Mouse (Mus musculus) fat pad, adult 2 months (tissue): Measurements from ENCODE around the gene Nlgn3.
"Not testable (repeated sequence)": the region's sequence is repeated elsewhere in the genome, so short reads cannot be mapped to it uniquely, and the experiment has no call there.

Source experiments
- DNase-seq: peaks from one replicate; pipeline ENCODE4 v3.0.0-alpha.2; 2011; ENCODE audit warnings: low read depth, low spot score; ENCODE audit errors: extremely low read depth

The Nlgn3 gene

DNA sequence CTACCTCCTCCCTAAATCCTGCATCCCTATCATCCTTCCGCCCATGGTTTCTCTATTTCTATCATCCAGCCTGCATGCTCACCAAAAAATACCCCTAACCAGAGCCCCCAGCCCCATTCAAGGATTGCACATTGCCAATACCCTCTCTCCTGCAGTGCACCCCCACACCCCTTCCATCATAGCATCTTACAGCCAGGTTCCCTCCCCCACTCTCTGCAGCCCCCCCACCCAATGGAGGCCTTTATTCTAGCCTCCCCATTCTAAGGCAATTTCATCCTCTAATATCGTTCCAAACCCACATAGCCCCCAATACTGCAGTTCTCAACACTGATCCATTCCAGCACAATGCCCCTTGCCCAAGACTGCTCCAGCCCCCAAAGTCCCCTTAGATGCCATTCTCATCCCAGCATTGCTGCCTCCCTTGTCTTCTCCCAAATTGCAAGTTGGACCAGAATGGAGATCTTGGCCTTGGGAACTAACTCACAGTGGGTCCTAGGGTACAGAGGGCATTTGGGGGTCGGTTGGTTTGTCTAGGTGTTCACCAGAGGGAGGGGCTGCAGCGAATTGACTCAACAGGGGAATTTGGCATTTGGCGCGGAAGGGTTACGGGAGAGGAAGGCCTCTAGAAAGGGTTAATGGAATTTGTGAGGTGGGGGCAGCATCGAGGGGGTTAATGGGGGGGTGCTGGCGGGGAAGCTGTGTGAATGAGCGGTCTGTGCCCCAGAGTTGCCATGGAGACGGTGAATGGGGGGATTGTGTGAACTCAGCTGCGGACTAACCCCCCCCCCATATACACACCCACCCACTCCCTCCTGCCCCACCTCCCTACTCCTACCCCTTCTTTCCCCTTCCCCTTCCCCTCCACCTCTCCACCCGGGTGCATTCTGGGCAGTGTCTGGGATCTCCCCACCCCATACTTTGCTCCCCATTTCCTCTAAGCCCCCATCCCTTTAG lies 782 bp downstream of the Nlgn3 start:
- no peak for DNase-seq

DNA sequence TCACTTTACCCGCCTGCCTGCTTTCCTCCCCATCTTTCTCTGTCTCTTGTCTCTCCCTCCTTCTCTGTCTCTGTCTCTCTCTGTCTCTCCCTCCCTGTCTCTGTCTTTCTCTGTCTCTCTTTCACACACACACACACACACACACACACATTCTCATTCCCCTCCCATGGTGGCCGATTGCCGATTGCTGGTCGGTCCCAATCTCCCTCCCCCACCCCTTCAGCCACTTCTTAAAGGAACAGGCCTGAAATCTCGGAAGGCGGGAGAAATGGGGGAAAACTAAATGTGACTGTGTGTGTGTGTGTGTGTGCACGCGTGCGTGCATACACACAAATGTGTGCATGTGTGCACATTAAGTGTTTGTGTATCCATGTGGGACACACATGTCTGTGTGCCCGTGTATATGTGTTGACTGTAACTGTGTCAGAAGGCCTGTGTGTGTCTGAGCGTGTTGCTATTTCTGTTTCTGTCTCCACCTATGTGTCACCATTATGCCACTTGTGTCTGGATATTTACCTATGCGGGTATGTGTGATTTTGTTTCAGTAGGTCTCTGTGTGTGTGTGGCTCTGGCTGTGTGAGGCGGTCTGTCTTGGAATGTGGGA lies 1.6 kb downstream of the Nlgn3 start:
- DNase-seq = no peak

DNA sequence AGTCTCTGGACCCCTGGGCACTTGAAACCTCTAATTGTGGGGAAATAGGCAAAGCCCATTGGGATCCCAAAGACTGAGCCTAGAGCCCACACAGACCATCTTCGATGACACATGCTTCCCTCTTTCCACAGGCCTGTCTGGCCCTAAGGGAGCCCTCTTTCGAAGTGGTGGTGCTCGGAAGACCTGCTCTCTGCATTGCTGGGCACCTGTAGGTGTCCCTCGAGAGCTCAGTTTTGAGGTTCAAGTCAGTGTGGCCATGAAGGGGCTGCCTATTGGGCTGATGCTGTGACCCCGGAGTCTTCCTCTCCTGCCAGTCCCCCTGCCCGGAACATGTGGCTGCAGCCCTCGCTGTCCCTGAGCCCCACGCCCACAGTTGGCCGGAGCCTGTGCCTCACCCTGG lies 2.7 kb downstream of the Nlgn3 start:
- no peak for DNase-seq

GRCm38 (mm10) chrX:101304646-101305045 lies 5.7 kb downstream of the Nlgn3 start:
- no peak for DNase-seq

GRCm38 (mm10) chrX:101309299-101309698 lies 10.3 kb downstream of the Nlgn3 start:
- no peak for DNase-seq

DNA sequence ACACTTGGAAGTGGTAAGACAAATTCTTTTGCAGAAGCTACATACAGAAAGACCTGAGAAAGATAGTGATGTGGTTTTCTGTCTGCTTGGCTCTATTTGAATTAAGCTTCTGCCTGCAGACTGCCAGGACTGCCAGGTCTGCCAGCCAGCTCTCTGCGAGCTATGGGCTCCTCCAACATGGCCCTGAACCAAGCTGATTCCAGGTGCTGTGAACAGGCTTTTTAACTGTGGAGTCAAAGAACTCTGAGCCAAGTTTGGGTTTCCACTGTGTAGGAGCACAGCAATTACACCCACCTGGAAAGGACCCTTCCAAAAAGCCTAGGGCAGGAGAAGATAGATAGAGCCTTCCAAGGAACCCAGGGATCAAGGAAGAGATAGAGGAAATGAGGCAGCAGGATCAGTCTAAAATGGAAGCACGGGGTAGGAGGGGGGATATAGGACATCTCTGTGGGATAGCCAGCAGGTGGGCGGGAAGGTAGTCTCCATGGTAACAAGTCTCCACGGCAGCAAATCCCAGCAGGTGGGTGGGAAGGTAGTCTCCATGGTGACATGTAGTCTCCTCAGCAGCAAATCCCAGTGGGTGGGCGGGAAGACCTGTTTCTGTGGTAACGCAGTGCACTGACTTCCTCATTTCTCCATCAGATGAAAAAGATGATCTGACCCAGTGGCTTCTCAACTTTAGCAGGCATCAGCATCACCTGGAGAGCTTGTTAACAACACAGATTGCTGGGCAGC lies 14.8 kb downstream of the Nlgn3 start:
- DNase-seq = no peak

DNA sequence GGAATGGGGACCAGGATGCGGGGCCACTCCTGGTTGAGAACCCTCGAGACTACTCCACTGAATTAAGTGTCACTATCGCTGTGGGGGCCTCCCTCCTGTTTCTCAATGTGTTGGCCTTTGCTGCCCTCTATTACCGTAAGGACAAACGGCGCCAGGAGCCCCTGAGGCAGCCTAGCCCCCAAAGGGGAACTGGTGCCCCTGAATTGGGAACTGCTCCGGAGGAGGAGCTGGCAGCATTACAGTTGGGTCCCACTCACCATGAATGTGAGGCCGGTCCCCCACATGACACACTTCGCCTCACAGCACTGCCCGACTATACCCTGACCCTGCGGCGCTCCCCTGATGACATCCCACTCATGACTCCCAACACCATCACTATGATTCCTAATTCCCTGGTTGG lies 20.8 kb downstream of the Nlgn3 start:
- DNase-seq = no peak

DNA sequence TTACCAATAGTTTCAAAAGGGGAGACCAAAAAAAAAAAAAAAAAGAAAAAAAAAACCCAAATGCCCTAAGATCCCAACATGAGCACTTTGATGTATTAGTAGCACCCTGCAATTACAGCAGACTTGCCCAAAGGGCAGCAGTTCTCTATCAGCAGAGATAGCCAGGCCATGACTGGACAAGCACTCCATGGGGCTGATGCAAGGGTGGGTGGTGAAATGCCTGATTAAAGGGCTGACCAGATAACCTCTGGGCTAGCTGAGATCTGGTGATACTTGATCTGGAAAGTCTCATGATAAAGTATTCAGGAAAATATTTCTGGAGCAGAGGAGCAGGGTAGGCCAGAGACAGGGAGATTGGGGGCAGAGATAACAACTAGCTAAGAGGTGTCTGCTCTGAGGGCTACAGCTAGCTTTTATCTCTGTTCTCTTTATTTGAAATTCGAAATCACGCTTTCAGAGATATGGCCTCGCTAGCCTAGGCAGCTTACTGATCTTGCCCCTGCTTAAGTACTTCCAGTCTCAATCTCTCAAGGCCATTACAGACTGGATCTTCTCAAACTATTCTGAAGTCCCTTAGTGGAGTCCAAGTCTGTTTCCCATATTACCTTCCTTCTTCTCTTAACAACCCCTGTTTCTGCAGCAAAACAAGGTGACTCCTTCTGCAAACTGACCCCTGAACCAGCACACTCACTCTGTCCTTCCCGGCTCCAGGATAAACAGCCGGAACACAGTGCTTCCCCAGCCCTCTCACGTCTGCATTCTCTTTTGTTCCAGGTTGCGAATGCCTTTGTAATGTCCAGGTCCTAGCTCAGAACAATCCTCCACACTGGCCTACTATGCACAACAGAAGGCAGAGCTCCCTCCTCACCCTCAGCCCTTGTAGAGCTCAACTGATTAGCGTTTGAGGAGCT lies 27.3 kb downstream of the Nlgn3 start:
- DNase-seq = no peak

DNA sequence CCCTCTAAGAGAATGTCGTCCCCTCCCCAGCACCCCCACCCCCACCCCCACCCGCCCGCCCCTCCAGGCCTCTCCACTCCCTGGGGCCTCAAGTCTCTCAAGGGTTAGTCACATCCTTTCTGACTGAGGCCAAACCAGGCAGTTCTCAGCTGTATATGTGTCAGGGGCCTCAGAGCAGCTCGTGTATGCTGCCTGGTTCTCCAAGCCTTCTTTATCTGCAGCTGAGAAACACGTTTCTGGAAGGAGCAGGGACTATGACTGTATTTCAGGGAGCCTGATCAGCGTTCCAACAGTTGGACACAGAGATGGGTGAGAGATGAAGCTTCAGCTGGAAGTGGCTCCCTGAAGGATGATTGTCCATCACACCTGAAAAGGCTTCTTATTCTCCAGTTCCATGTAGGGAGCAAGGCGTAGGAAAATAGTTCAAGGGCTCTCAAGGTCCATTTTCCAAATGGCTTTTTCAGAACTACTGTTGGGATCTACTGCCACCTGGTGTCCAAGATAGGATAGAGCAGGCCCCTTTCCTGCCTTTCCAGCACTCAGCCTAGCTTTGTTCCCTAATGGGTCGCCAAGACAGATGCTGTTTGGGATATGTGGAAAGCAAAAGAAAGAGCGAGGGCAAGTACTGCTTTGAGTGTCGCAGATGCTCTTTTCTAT lies 30.5 kb downstream of the Nlgn3 start:
- DNase-seq = no peak

GRCm38 (mm10) chrX:101332031-101332374 lies 33.0 kb downstream of the Nlgn3 start:
- no peak for DNase-seq

GRCm38 (mm10) chrX:101332375-101333211 lies 33.6 kb downstream of the Nlgn3 start:
- peak; percentile 68 for DNase-seq

DNA sequence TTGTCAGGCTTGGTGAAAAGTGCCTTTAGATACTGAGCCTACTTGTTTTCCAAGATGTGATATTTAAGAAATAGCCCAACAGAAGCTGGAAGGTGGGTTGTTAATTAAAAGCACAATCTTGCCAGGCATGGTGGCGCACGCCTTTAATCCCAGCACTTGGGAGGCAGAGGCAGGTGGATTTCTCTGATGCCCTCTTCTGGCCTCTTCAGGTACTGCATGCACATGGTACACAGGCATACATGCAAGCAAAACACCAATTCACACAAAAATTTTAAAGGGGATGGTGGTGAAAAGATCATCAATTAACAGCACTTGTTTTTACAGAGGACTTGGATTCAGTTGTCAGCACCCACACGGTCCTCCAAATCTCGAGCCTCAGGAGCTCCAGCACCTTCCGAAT lies 35.6 kb downstream of the Nlgn3 start:
- no peak for DNase-seq

DNA sequence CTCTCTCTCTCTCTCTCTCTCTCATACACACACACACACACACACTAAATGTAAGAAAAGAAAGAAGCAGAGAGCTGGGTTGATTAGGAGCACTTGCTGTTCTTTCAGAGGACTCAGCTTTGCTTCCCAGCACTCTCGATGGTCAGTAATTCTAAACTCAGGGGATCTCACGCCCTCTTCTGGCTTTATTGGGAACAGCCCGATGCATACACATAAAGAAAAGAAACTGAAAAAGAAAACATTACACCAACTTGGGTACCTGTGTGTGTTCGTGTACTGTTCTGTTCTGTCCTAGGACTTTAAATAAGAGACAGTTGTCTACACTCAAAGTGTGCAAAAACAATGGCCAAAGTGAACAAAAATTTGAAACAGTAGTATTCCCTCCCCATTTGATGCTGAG lies 39.7 kb downstream of the Nlgn3 start:
- DNase-seq = no peak

- DNase-seq = not testable (repeated sequence)
Observed at GRCm38 (mm10) chrX:101342837-101343236, 43.9 kb downstream of the Nlgn3 start.

DNA sequence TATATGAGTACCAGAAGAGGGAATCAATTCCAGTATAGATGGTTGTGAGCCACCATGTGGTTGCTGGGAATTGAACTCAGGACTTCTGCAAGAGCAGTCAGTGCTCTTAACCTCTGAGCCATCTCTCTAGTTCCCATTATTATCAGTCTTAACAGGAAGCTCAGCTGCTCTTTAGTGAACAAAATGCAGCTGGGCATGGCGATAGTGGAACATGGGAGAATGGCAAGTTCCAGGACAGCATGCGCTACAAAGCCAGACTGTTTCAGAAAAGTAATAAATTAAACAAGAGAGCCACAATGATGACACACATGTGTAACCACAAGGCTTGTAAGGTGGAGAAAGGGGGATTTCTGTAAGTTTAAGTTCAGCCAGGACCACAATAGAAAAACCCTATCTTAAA lies 46.5 kb downstream of the Nlgn3 start:
- no peak for DNase-seq

GRCm38 (mm10) chrX:101346475-101346874 lies 47.5 kb downstream of the Nlgn3 start:
- no peak for DNase-seq

- DNase-seq = no peak
Observed at GRCm38 (mm10) chrX:101351188-101351587, 52.2 kb downstream of the Nlgn3 start.

GRCm38 (mm10) chrX:101358902-101359301 lies 59.9 kb downstream of the Nlgn3 start:
- DNase-seq = not testable (repeated sequence)

- no peak for DNase-seq
Observed at GRCm38 (mm10) chrX:101369001-101369400, 70.0 kb downstream of the Nlgn3 start.
